Mouse (Mus musculus) frontal cortex, adult (tissue): ENCODE data around the gene Shb.
"Not testable (repeated sequence)": the region's sequence is repeated elsewhere in the genome, so short reads cannot be mapped to it uniquely, and the experiment has no call there.

Experiments
- ATAC-seq: cut with Nextera tagmentation; 2 replicates; pipeline ENCODE4 v1.9.2; 2017; ENCODE audit warnings: mild to moderate bottlenecking, moderate library complexity, mixed read lengths; ENCODE audit not compliant: low TSS enrichment

Gene Shb

DNA sequence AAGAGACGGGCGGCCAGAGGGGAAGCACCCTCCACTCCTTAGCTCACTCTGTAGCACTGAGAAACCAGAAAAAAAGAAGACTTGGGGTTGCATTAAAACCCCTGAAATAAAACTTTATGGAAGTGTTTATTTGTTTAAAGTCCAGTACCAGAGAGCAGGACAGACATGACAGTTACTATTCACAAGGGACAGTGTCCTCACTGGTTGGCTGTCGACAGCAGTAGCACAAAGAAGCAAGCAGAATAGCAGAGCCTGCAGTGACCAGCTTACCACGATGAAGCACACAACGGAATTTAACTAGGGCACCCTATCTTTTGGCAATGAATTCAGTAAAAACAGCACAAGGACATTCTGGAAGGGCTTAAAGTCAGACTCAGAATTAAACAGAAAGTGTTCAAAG lies 134.0 kb downstream of the Shb start:
- ATAC-seq = not testable (repeated sequence)

GRCm38 (mm10) chr4:45396211-45396610 lies 136.1 kb downstream of the Shb start:
- not testable (repeated sequence) for ATAC-seq

DNA sequence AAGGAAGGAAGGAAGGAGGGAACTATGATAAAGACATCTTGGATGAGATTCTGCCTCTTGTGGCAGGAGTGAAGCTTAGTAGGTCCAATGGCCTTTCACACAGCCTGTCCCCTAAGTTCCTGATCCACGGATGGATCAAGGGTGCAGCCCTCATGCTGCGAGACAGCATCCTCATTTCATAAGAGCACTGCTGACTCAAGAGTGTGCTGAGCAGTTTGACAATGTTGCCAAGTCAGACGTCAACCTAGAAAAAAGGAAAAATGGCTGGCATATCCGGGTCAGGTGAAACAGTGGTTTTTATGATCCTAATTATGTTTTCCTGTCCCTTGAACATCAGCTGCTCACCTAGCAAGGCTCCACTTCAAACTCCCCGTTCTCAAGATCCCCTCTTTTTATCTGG lies 138.6 kb downstream of the Shb start:
- ATAC-seq = no peak

DNA sequence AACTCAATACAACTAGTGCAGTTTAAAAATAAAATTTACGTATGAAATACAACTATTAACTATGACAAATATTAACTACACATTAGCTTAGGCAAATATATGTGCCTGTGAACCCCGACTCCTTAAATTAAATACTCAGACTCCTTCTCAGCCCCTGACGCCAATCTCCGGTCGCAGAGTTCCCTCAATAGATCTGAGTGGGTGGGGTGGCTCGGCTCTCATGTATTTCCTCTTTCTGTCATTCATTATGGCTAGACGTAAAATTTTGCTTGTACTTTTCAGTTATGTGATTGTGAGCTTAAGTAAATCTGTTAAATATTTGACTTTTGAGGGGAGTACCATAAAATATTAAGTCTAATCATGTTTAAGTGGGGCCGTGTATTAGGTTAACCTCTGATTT lies 139.3 kb downstream of the Shb start:
- ATAC-seq = no peak

GRCm38 (mm10) chr4:45392572-45392971 lies 139.7 kb downstream of the Shb start:
- no peak for ATAC-seq

- ATAC-seq = no peak
These were observed 140.2 kb downstream of the Shb start for GRCm38 (mm10) chr4:45392099-45392498.

- not testable (repeated sequence) for ATAC-seq
These were observed 145.0 kb downstream of the Shb start for GRCm38 (mm10) chr4:45387296-45387695.

DNA sequence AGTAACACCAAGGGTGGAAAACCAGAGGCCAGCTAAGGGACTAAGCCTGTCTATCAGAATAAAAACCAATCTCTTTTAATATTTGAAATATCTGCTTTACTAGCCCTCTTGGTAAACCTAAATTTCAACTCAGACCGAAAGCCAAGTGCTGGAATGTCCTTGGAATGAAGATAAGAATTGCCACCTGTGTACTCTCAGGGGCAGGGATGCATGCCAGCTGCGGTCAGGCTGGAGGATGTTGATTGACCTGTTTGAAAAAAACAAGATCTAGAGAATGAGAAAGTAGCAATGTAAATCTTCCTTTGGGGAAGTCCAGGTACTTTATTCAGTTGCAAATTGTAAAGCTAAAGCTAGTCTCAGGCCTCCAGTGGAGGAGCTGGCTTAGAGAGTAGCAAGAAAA lies 150.1 kb downstream of the Shb start:
- ATAC-seq = not testable (repeated sequence)

- not testable (repeated sequence) for ATAC-seq
These were observed 151.2 kb downstream of the Shb start for GRCm38 (mm10) chr4:45380903-45381580.

- ATAC-seq = no peak
These were observed 155.7 kb downstream of the Shb start for GRCm38 (mm10) chr4:45376573-45376972.

- ATAC-seq = no peak
These were observed 157.4 kb downstream of the Shb start for GRCm38 (mm10) chr4:45374879-45375278.
